Mouse (Mus musculus) stomach, postnatal 0 days (tissue): Measurements from ENCODE around the gene Znhit2.
A peak's percentile ranks its signal among the peaks of the same experiment; 100 is the strongest.

Experiments used
- CTCF ChIP-seq: IDR thresholded peaks from 2 replicates; pipeline ENCODE4 v1.5.1; 2016; ENCODE audit warnings: antibody characterized with exemption, low read depth, mild to moderate bottlenecking, moderate library complexity
- EP300 ChIP-seq: optimal IDR thresholded peaks from 2 replicates; pipeline ENCODE3; 2016; ENCODE audit warnings: antibody characterized with exemption

GRCm38 (mm10) chr19:6046294-6047153, 14.5 kb upstream of the Znhit2 start, which contains the start of gene Syvn1:
- TF ChIP-seq CTCF (peak; percentile 22), EP300 (peak; percentile 59)
